Mouse (Mus musculus) A20 (cell line): ENCODE measurements around the gene Cnp.
A peak's percentile ranks its signal among the peaks of the same experiment; 100 is the strongest.

Experiments used
- DNase-seq: peaks from one replicate; pipeline ENCODE4 v3.0.0-alpha.2; 2011; ENCODE audit warnings: low read depth, low spot score

Gene Cnp

GRCm38 (mm10) chr11:100618761-100619484 lies 44.2 kb downstream of the Cnp start, which contains the start of gene Nkiras2:
Nkiras2 (plus strand) TSS chr11:100619244.
- peak; percentile 90 for DNase-seq

- peak; percentile 97 for DNase-seq
Observed at GRCm38 (mm10) chr11:100619485-100619975, 44.8 kb downstream of the Cnp start.

- DNase-seq, result no peak
Observed at GRCm38 (mm10) chr11:100619982-100620381, 45.3 kb downstream of the Cnp start, which contains the start of gene Dnajc7. Dnajc7 (minus strand) TSS chr11:100620168.

- peak; percentile 96 for DNase-seq
Observed at GRCm38 (mm10) chr11:100622714-100623113, 48.0 kb downstream of the Cnp start.

GRCm38 (mm10) chr11:100623867-100624266 lies 49.2 kb downstream of the Cnp start:
- DNase-seq, result peak; percentile 51

- DNase-seq, result no peak
Observed at GRCm38 (mm10) chr11:100625754-100626700, 51.3 kb downstream of the Cnp start.

GRCm38 (mm10) chr11:100626701-100627195 lies 52.0 kb downstream of the Cnp start:
- DNase-seq, result peak; percentile 91

- no peak for DNase-seq
Observed at GRCm38 (mm10) chr11:100628056-100628455, 53.4 kb downstream of the Cnp start.

- no peak for DNase-seq
Observed at GRCm38 (mm10) chr11:100628862-100629352, 54.2 kb downstream of the Cnp start.

GRCm38 (mm10) chr11:100634530-100634929 lies 59.8 kb downstream of the Cnp start:
- no peak for DNase-seq

GRCm38 (mm10) chr11:100640159-100640906 lies 65.6 kb downstream of the Cnp start:
- DNase-seq, result no peak
